Mouse (Mus musculus): ENCODE data around the gene Cfc1.
A peak's percentile ranks its signal among the peaks of the same experiment; 100 is the strongest.

Gene Cfc1

DNA sequence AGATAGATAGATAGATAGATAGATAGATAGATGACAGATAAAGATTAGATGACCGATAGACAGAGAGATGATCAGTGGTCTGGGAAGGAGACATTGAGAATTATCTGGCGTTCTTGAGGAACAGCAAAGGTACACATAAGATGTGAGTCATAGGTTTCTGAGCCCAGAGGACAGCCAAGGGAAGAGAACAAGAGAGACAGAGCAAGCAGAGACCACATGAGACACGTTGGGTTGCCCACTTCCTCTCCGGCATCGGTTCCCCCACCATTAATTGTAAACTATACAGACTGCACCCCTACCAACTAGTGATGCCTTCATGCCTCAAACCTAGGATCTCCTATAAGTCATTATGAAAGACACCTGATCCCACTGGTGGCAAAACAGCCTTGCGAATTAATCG is 18.8 kb downstream of the Cfc1 start:
- DNase-seq = no peak

- DNase-seq = peak; percentile 15 to 30
Observed at GRCm38 (mm10) chr1:34560843-34561242, 25.4 kb downstream of the Cfc1 start, which contains the start of gene Prss40. Gene Prss40, minus strand, starts transcription at chr1:34560943.

GRCm38 (mm10) chr1:34564383-34565045 is 29.1 kb downstream of the Cfc1 start:
- no peak for DNase-seq

DNA sequence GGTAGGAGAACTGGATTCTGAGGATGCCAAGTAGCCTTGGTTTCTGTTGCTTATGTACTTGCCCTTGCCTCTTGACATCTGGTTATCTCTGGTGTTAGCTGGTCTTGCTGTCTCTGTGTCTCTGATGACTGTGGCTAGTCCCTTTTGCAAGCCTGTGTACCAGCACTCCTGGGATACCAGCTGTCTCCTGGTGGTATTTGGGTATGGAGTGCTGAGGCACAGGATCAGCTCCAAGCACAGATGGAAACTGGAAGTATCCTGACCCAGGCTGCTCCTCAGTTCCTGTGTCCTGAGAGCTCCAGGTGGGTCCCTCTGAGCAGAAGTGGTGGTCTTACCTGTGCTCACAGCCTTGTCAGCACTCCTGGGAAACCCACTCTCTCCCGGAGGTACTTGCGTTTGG is 32.7 kb downstream of the Cfc1 start:
- no peak for DNase-seq

- no peak for DNase-seq
Observed at GRCm38 (mm10) chr1:34569876-34570275, 34.4 kb downstream of the Cfc1 start.

DNA sequence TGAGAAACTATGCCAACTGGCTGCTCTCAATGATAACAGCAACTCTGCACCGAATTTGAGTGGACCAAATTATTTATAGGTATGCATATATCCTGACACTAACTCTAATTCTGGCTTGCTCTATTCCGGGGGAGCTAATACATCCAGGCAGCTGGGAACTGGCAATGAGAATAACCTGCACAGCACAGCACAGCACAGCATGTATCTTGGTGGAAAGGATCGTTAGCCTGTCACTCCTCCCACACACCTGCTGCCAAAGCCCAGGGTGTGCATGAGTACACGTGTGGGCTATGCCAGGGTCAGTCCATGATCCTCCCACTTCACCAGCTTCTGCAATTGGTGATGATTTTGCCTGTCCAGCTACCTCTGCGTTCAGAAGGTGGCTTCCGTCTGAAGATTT is 36.0 kb downstream of the Cfc1 start:
- DNase-seq = peak in 1 of 2 experiments; percentile 30

- no peak for DNase-seq
Observed at GRCm38 (mm10) chr1:34573221-34573620, 37.8 kb downstream of the Cfc1 start.

GRCm38 (mm10) chr1:34578851-34579781 is 43.7 kb downstream of the Cfc1 start, which contains the start of gene Amer3:
Gene Amer3, plus strand, starts transcription at chr1:34579657.
- DNase-seq = peak; percentile 90 to 92

- peak in 1 of 2 experiments; percentile 75 for DNase-seq
Observed at GRCm38 (mm10) chr1:34579782-34580356, 44.4 kb downstream of the Cfc1 start.

- no peak for DNase-seq
Observed at GRCm38 (mm10) chr1:34582218-34582617, 46.8 kb downstream of the Cfc1 start.

GRCm38 (mm10) chr1:34583821-34584263 is 48.4 kb downstream of the Cfc1 start:
- peak; percentile 99 for DNase-seq

GRCm38 (mm10) chr1:34584736-34585135 is 49.3 kb downstream of the Cfc1 start:
- DNase-seq = peak; percentile 72 to 74

DNA sequence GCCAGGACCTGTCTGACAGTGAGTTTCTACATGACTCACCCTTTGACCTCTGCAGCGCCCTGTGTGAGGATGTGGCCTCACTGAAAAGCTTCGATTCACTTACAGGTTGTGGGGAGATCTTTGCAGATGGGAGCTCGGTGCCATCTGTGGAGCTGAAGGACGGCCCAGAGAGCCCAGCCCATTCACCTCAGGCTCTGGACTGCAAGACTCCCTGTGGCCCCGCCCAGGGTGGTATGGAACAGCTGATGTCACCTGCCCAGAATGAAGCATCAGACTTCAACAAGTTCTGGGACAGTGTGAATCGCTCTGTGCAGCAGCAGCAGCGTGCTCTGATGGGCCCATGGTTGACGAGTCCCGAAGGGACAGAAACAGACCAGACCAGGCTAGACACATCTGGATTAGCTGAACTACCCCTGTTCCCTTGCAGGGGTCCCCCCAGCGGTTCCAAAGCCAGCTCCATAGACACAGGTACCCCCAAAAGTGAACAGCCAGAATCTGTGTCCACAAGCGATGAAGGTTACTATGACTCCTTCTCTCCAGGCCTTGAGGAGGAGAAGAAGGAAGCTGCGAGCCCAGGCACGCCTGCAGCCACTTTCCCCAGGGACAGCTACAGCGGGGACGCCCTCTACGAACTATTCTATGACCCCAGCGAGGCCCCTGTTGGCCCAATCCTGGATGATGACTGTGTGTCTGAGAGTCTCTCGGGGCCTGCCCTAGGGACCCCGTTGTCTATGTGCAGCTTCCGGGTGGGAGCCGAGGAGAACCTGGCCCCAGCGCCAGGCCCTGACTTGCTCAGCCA is 52.0 kb downstream of the Cfc1 start:
- no peak for DNase-seq
